Mouse (Mus musculus) left cerebral cortex, adult 9 months (tissue): ENCODE data around the gene Crip3.

Experiments used
- DNase-seq, 2 experiments: peaks; one replicate each; pipeline ENCODE4 v3.0.0; 2022; ENCODE audit warnings: low spot score in 2 of 2

Gene Crip3

DNA sequence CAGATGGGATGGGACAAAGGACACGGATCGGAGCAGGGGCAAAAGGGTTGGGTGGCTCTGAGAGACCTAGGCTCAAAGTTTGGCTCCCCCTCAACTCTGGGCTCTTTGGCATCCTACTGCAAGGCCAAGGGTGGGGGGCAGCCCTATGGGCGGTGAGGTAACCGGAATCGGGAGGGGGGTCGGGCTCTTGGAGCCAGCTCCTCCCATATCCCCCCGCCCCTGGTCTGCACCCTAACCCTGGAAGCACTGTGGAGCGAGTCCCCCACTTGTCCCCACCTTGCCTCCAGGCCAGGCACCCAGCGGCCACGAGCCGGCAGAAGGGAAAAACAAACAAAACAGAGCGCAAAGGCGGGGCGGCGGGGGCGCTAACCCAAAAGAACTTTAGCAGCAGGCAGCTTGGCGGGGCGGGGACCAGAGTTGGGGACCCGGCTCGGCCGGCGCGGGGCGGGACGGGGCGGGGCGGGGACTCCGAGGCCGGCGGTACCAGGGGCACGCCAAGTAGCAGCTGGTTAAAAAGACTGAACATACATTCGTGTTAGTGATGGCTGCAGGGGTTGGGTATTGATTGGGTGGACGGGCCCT, 26.5 kb downstream of the Crip3 start:
- no peak for DNase-seq

GRCm38 (mm10) chr17:46457791-46458190, 29.1 kb downstream of the Crip3 start:
- peak in 1 of 2 experiments; percentile 49 for DNase-seq

GRCm38 (mm10) chr17:46458439-46458838, 29.7 kb downstream of the Crip3 start:
- DNase-seq, result no peak

- no peak for DNase-seq
These were observed 31.9 kb downstream of the Crip3 start for GRCm38 (mm10) chr17:46460673-46461072.

DNA sequence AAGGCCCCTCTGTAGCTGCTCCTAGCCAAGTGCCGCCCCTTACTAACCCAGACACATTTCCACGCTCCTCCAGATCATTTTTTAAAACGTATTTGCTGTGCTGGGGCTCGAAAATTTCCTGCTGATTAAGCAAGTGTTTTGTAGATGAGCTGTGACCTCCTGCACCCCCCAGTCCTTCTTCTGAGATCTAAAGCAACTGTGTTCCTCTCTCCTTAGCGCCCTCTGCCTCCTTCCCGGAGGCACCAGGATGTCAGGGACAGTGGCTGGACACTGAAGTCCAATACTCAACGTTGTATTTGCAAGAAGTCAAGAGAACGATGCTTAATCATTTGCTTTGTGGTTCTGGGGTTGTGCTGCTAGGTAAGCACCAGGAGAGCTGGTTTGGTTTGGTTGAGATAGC, 32.6 kb downstream of the Crip3 start:
- no peak for DNase-seq

GRCm38 (mm10) chr17:46462226-46462625, 33.5 kb downstream of the Crip3 start:
- DNase-seq, result no peak

GRCm38 (mm10) chr17:46467830-46468229, 39.1 kb downstream of the Crip3 start:
- no peak for DNase-seq

- no peak for DNase-seq
These were observed 47.9 kb downstream of the Crip3 start for GRCm38 (mm10) chr17:46476601-46477000.

DNA sequence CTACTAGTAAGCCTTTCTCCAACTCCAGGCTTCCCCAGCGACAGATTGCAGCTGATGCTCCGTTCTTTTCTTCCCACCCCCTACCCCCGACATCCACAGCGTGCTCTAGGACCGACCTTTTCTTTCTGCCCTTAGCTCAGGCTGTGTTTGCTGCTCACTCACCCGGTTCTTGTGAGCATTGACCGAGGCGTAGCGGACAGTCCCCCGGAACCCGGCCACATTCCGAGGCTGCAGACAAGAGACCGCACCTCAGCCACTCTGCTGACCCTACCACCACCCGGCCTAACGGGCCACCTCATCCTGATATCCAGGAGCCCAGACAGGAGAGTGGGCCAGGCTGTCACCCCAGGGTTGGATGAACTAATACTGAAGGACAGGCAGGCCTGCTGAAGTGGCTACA, 48.6 kb downstream of the Crip3 start:
- no peak for DNase-seq
